Mouse (Mus musculus): ENCODE data around the gene Kif5c.

Kif5c gene

GRCm38 (mm10) chr2:49789078-49789477 is 170.0 kb downstream of the Kif5c start:
- DNase-seq (ENCODE audit: low spot score in 2 of 2) = no peak

GRCm38 (mm10) chr2:49789504-49789903 is 170.4 kb downstream of the Kif5c start:
- DNase-seq (ENCODE audit: low spot score in 2 of 2) = no peak

- no peak for DNase-seq (ENCODE audit: low spot score in 2 of 2)
These were observed 178.5 kb downstream of the Kif5c start for GRCm38 (mm10) chr2:49797444-49798143.

- DNase-seq (ENCODE audit: low spot score in 2 of 2) = no peak
These were observed 185.3 kb downstream of the Kif5c start for GRCm38 (mm10) chr2:49804448-49804847.

- no peak for DNase-seq (ENCODE audit: low spot score in 2 of 2)
These were observed 186.8 kb downstream of the Kif5c start for GRCm38 (mm10) chr2:49805736-49806371.

- DNase-seq (ENCODE audit: low spot score in 2 of 2) = no peak
These were observed 190.4 kb downstream of the Kif5c start for GRCm38 (mm10) chr2:49809496-49809895.

- no peak for DNase-seq (ENCODE audit: low spot score in 2 of 2)
These were observed 192.3 kb downstream of the Kif5c start for GRCm38 (mm10) chr2:49811420-49811819.

- DNase-seq (ENCODE audit: low spot score in 2 of 2) = no peak
These were observed 192.8 kb downstream of the Kif5c start for GRCm38 (mm10) chr2:49811871-49812363.

GRCm38 (mm10) chr2:49813151-49813550 is 194.1 kb downstream of the Kif5c start:
- DNase-seq (ENCODE audit: low spot score in 2 of 2) = no peak

GRCm38 (mm10) chr2:49814011-49814410 is 194.9 kb downstream of the Kif5c start:
- no peak for DNase-seq (ENCODE audit: low spot score in 2 of 2)

GRCm38 (mm10) chr2:49815696-49816320 is 196.7 kb downstream of the Kif5c start:
- no peak for DNase-seq (ENCODE audit: low spot score in 2 of 2)

- no peak for DNase-seq (ENCODE audit: low spot score in 2 of 2)
These were observed 197.5 kb downstream of the Kif5c start for GRCm38 (mm10) chr2:49816549-49816948.

- no peak for DNase-seq (ENCODE audit: low spot score in 2 of 2)
These were observed 198.1 kb downstream of the Kif5c start for GRCm38 (mm10) chr2:49817151-49817550.

GRCm38 (mm10) chr2:49818126-49818525 is 199.0 kb downstream of the Kif5c start:
- no peak for DNase-seq (ENCODE audit: low spot score in 2 of 2)

- no peak for DNase-seq (ENCODE audit: low spot score in 2 of 2)
These were observed 203.2 kb downstream of the Kif5c start for GRCm38 (mm10) chr2:49822312-49822711.
